Mouse (Mus musculus) E14TG2a.4 (cell line): ENCODE measurements around the gene Myh7.

ENCODE experiments used
- CTCF ChIP-seq: conservative IDR thresholded peaks from 2 replicates; pipeline ENCODE4 v1.5.1; 2014; ENCODE audit warnings: low read length
- NANOG ChIP-seq: IDR thresholded peaks from 2 replicates; pipeline ENCODE4 v1.6.1; 2014; ENCODE audit warnings: borderline replicate concordance, low read length, mixed read lengths
- POU5F1 ChIP-seq: IDR thresholded peaks from 2 replicates; pipeline ENCODE4 v1.6.1; 2014; ENCODE audit warnings: low read length, borderline replicate concordance

DNA sequence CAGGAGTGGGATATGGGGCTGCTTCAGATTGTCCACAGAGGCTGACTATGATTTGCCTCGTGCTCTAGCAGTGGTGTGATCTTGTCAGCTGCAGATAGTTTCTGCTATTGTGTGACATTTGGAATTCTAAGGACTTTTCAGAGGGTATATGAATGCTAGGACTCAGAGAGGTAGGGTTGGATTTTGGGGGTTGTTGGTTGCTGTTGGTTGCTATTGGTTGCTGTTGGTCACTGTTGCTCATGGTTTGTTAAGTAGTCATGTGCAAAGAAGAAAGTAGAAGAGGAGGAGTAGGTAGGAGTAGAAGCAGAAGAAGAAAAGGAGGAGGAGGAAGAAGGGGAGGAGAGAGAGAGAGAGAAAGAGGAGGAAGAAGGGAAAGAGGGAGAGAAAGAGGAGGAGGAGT, 17.8 kb downstream of the Myh7 start, which contains the start of gene Gm17428:
- no peak for TF ChIP-seq CTCF
- TF ChIP-seq NANOG, result no peak
- no peak for TF ChIP-seq POU5F1
